Mouse (Mus musculus): ENCODE measurements around the gene Nptx1. TPM values are rescaled to one million over a fixed set of nuclear protein-coding genes. Genes with fewer than 3 reads are reported as not detected.

Nptx1 gene
- total RNA-seq (2023) = not detected in 4 replicates

GRCm38 (mm10) chr11:119547183-119547921, at the start of gene Nptx1:
Nptx1 (minus strand) TSS chr11:119547753.

GRCm38 (mm10) chr11:119490861-119491689, 56.5 kb downstream of the Nptx1 start, which contains the start of gene Endov:
Endov (plus strand) TSS chr11:119491347.

Other genes with a start within 250 kb of the Nptx1 start
- 211 to 252 TPM (median 226 TPM) in 4 replicates for gene Eif4a3, start 247.7 kb downstream of the Nptx1 start, total RNA-seq (2023)
- not detected in 4 replicates for gene Card14, start 240.0 kb downstream of the Nptx1 start, total RNA-seq (2023)
- 22.2 to 25.9 TPM (median 24.0 TPM) in 4 replicates for gene Sgsh, start 192.2 kb downstream of the Nptx1 start, total RNA-seq (2023)
- 20.2 to 28.1 TPM (median 27.8 TPM) in 4 replicates for gene Slc26a11, start 192.2 kb downstream of the Nptx1 start, total RNA-seq (2023)
- 101 to 104 TPM (median 103 TPM) in 4 replicates for gene Rnf213, start 154.7 kb downstream of the Nptx1 start, total RNA-seq (2023)
- 27.0 to 35.0 TPM (median 31.5 TPM) in 4 replicates for gene Endov, start 56.4 kb downstream of the Nptx1 start, total RNA-seq (2023)
- gene Rptor, start 55.2 kb upstream of the Nptx1 start, total RNA-seq (2023) = 59.5 to 74.5 TPM (median 67.2 TPM) in 4 replicates